Mouse (Mus musculus) telencephalon, adult 2 months (tissue): ENCODE data around the gene Mup9.
"Not testable (repeated sequence)": the region's sequence is repeated elsewhere in the genome, so short reads cannot be mapped to it uniquely, and the experiment has no call there.

Experiments
- DNase-seq: peaks from one replicate; pipeline ENCODE4 v3.0.0-alpha.2; 2011; ENCODE audit warnings: low read depth, low spot score

The Mup9 gene

DNA sequence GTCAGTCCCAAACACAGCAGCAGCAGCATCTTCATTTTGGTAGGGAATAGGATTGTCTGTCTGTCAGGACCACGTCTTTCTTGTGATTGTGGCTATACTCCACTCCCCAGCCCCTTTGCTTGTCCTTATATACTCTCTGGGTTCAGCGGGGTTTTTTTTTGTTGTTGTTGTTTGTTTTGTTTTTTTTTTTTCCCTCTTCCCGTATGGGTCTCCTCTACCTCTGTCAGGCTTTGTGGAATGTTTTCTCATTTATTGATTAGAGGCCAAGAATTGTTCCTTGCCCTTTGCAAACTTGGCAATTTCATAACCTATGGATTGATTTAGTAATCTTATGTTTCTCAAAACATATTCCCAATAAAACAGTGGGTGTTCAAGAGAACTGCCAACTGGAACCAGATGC is at the start of gene Mup9:
Mup9 (minus strand) TSS at position 101 of the 400 bp plus-strand sequence.
- not testable (repeated sequence) for DNase-seq
